Mouse (Mus musculus) adrenal gland, adult 8-10 months (tissue): ENCODE measurements at regions not wholly inside any gene's neighbourhood (a gene's known extent, or its start where the extent isn't known, plus 50 kb on each side); places are given as distances from the start of the nearest gene placed in this dataset.
A peak's percentile ranks its signal among the peaks of the same experiment; 100 is the strongest.
"Not testable (repeated sequence)": the region's sequence is repeated elsewhere in the genome, so short reads cannot be mapped to it uniquely, and the experiment has no call there.

Experiments used
- DNase-seq: peaks from one replicate; pipeline ENCODE4 v3.0.0; 2022

DNA sequence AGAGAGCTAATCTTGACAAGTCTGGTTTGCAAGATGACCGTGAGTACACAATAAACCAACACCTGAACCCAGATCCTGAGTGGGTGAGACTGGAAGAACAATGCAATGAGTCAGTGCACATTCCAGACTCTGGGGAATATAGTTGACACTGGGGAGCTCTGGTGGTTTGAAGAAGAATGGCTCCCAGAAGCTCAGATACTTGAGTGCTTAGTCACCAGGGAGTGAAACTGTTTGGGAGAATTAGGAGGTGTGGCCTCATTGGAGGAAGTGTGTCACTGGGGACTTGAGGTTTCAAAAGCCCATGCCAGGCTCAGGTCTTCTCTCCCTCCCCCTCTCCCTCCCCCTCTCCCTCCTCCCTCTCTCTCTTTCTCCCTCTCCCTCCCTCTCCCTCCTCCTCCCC lies 436.6 kb upstream of the Cdh5 start:
- DNase-seq = no peak

- not testable (repeated sequence) for DNase-seq
These were observed 415.2 kb upstream of the Cdh5 start for GRCm38 (mm10) chr8:103686233-103686632.

DNA sequence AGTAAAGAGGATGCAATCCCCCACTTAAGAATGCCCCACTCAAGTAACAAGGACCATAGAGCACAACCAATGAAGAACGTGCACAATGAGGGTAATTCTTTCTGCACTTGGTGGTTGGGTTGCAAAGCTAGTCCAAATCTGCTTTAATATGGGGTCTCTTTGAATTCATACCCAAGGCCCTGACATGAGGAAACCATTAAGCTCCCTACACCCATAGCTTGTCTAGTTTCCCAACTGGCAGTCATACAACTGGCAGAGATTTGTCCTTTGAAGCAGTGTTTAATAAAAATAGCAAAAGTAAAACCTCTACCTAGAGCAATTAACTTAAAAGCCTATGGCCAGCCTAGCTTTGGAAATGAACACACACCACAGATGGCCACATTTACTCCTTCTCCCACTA lies 411.0 kb upstream of the Cdh5 start:
- no peak for DNase-seq

- no peak for DNase-seq
These were observed 407.9 kb upstream of the Cdh5 start for GRCm38 (mm10) chr8:103693531-103693930.

- no peak for DNase-seq
These were observed 407.0 kb upstream of the Cdh5 start for GRCm38 (mm10) chr8:103694331-103694891.

GRCm38 (mm10) chr8:103699016-103699520 lies 402.4 kb upstream of the Cdh5 start:
- DNase-seq = no peak

- DNase-seq = no peak
These were observed 399.2 kb upstream of the Cdh5 start for GRCm38 (mm10) chr8:103702236-103702635.

- peak; percentile 55 for DNase-seq
These were observed 395.3 kb upstream of the Cdh5 start for GRCm38 (mm10) chr8:103706084-103706483.

GRCm38 (mm10) chr8:103710871-103711270 lies 390.6 kb upstream of the Cdh5 start:
- peak; percentile 35 for DNase-seq

GRCm38 (mm10) chr8:103717723-103718122 lies 383.7 kb upstream of the Cdh5 start:
- no peak for DNase-seq

GRCm38 (mm10) chr8:103733466-103733865 lies 368.0 kb upstream of the Cdh5 start:
- DNase-seq = no peak

- DNase-seq = no peak
These were observed 363.1 kb upstream of the Cdh5 start for GRCm38 (mm10) chr8:103738330-103738729.

GRCm38 (mm10) chr8:103741395-103741794 lies 360.0 kb upstream of the Cdh5 start:
- no peak for DNase-seq

DNA sequence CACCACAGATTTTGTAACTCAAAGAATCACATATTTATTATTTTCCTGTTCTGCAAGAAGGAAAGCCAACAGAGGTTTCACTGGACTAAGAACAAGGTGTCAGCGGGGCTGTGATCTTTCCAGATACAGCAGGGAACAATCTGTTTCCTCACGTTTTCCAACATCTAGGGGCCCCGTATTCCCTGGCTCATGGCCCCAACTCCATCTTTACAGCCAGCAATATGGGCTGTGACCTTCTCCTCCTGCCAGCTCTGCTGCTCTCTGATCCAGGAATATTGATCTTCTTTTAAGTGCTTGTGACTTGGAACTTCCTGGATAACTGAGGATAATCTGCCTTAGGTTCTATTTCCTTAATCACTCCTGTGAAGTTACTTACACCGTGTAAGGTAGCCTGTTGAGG lies 352.7 kb upstream of the Cdh5 start:
- no peak for DNase-seq

GRCm38 (mm10) chr8:103750278-103751097 lies 350.9 kb upstream of the Cdh5 start:
- DNase-seq = no peak

GRCm38 (mm10) chr8:103751161-103751560 lies 350.3 kb upstream of the Cdh5 start:
- DNase-seq = no peak

DNA sequence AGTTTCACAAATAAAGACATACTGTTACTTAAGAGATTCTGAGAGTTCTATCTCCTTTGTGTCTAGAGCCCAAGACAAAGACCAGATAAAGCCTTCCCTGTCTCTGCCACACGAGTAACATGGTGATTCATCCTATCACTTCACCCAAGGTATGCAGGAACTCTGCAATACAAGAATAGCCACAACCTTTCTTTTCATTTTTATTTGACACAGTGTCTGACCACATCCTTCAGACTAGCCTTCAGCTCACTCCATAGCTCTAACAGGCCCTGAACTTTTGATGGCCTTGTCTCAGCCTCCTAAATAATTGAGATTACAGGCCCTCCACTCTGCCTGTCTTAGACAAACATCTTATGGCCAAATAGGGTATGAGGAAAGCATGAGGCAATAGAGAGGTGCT lies 337.6 kb upstream of the Cdh5 start:
- DNase-seq = peak; percentile 14

DNA sequence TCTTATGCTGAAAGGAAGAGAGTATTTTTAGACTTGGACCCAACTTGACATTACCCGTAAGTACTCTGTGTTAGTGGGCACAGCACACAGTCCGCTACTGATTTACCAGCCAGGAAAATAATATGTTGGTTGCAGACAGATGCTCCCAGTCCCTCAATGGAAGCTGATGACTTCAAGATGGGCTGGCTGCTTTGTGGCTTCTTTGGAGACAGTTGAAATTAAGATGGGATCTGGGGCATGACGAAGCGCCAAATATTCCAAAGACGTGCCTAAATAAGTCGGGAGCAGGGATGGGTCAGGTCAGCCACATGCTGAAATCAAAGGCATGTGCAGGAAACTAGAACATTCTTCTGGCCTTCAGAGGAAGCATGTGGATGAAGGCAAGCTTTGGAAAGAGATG lies 321.8 kb upstream of the Cdh5 start:
- DNase-seq = no peak

- DNase-seq = no peak
These were observed 313.1 kb upstream of the Cdh5 start for GRCm38 (mm10) chr8:103788308-103788707.

DNA sequence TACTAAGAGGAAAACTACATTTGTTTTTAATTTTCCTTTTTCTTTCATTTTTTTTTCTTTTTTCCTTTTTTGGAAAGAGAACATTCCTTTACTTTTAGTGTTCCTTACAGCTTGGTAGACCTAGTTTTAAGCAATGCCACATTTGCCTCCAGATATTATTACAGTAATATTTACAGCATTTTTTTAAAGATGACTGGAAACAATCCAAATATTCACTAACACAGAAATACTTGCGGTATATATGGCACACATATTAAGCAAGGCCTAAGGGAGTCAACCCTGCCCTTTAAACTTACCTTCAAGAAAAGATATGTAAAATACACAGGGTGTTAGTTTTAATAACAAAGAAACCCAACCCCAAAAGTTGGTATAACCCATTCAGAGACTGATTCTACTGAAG lies 308.1 kb upstream of the Cdh5 start:
- DNase-seq = no peak

DNA sequence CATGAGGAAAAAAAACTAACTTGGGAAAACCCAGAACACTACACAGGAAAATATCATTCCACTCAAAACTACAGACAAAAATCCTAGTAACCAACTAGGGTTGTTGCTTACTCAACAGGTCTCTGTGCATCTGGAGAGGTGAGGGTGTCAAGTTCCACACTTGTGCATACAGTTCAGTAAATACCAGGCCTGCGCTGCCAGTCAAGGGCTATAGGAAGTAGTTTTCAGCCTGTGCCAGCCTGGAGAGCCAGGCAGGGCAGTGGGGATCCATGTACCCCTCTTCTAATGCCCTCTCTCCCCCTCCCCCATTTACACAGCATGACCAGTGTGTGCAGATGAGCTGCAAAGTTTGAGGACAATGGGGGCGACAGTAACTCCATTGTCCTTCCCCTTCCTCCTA lies 302.8 kb upstream of the Cdh5 start:
- not testable (repeated sequence) for DNase-seq

GRCm38 (mm10) chr8:103808171-103808570 lies 293.3 kb upstream of the Cdh5 start:
- peak; percentile 7 for DNase-seq

GRCm38 (mm10) chr8:103808580-103808979 lies 292.8 kb upstream of the Cdh5 start:
- DNase-seq = no peak

- DNase-seq = no peak
These were observed 292.3 kb upstream of the Cdh5 start for GRCm38 (mm10) chr8:103809140-103809539.
